Mouse (Mus musculus) 3134 (cell line): Measurements from ENCODE around the gene Gsk3b.
"Not testable (repeated sequence)": the region's sequence is repeated elsewhere in the genome, so short reads cannot be mapped to it uniquely, and the experiment has no call there.

Experiments used
- DNase-seq: peaks from one replicate; pipeline ENCODE4 v3.0.0-alpha.2; 2011; ENCODE audit warnings: low spot score; ENCODE audit not compliant: insufficient read length; ENCODE audit errors: extremely low read depth

The Gsk3b gene

GRCm38 (mm10) chr16:38181421-38181820 is 92.6 kb downstream of the Gsk3b start:
- no peak for DNase-seq

GRCm38 (mm10) chr16:38184657-38185269 is 96.0 kb downstream of the Gsk3b start:
- no peak for DNase-seq

- no peak for DNase-seq
These were observed 101.2 kb downstream of the Gsk3b start for GRCm38 (mm10) chr16:38189952-38190351.

GRCm38 (mm10) chr16:38190531-38190930 is 101.7 kb downstream of the Gsk3b start:
- no peak for DNase-seq

- no peak for DNase-seq
These were observed 102.7 kb downstream of the Gsk3b start for GRCm38 (mm10) chr16:38191460-38191859.

GRCm38 (mm10) chr16:38192640-38193039 is 103.8 kb downstream of the Gsk3b start:
- no peak for DNase-seq

GRCm38 (mm10) chr16:38197299-38197698 is 108.5 kb downstream of the Gsk3b start:
- no peak for DNase-seq

GRCm38 (mm10) chr16:38205272-38205671 is 116.5 kb downstream of the Gsk3b start:
- no peak for DNase-seq

- not testable (repeated sequence) for DNase-seq
These were observed 133.7 kb downstream of the Gsk3b start for GRCm38 (mm10) chr16:38222491-38222890.

- no peak for DNase-seq
These were observed 148.3 kb downstream of the Gsk3b start for GRCm38 (mm10) chr16:38236936-38237585.

GRCm38 (mm10) chr16:38239729-38240128 is 150.9 kb downstream of the Gsk3b start:
- DNase-seq, result no peak

- no peak for DNase-seq
These were observed 151.4 kb downstream of the Gsk3b start for GRCm38 (mm10) chr16:38240167-38240566.

GRCm38 (mm10) chr16:38244111-38244510 is 155.3 kb downstream of the Gsk3b start:
- no peak for DNase-seq

GRCm38 (mm10) chr16:38245379-38245778 is 156.6 kb downstream of the Gsk3b start:
- no peak for DNase-seq

GRCm38 (mm10) chr16:38245849-38246585 is 157.2 kb downstream of the Gsk3b start:
- DNase-seq, result no peak

- DNase-seq, result no peak
These were observed 159.6 kb downstream of the Gsk3b start for GRCm38 (mm10) chr16:38248331-38248961.

GRCm38 (mm10) chr16:38250467-38250866 is 161.7 kb downstream of the Gsk3b start:
- DNase-seq, result no peak

- no peak for DNase-seq
These were observed 165.2 kb downstream of the Gsk3b start for GRCm38 (mm10) chr16:38254001-38254400.

- no peak for DNase-seq
These were observed 166.3 kb downstream of the Gsk3b start for GRCm38 (mm10) chr16:38255107-38255506.

- DNase-seq, result no peak
These were observed 167.1 kb downstream of the Gsk3b start for GRCm38 (mm10) chr16:38255927-38256326.

GRCm38 (mm10) chr16:38271601-38272000 is 182.8 kb downstream of the Gsk3b start:
- no peak for DNase-seq
